Mouse (Mus musculus) retina, embryonic 14.5 days (tissue): ENCODE measurements at regions not wholly inside any gene's neighbourhood (a gene's known extent, or its start where the extent isn't known, plus 50 kb on each side); places are given as distances from the start of the nearest gene placed in this dataset.
A peak's percentile ranks its signal among the peaks of the same experiment; 100 is the strongest.
"Not testable (repeated sequence)": the region's sequence is repeated elsewhere in the genome, so short reads cannot be mapped to it uniquely, and the experiment has no call there.

Source experiments
- DNase-seq: peaks from one replicate; pipeline ENCODE4 v3.0.0-alpha.2; 2015; ENCODE audit warnings: low spot score

- peak; percentile 75 for DNase-seq
Measured at GRCm38 (mm10) chr9:97297538-97297937, 72.2 kb downstream of the Trim42 start.

GRCm38 (mm10) chr9:97295770-97296169 lies 74.0 kb downstream of the Trim42 start:
- peak; percentile 69 for DNase-seq

GRCm38 (mm10) chr9:97291870-97292269 lies 77.9 kb downstream of the Trim42 start:
- DNase-seq, result no peak

GRCm38 (mm10) chr9:97284282-97284802 lies 85.4 kb downstream of the Trim42 start:
- DNase-seq, result no peak

GRCm38 (mm10) chr9:97282090-97282489 lies 87.7 kb downstream of the Trim42 start:
- no peak for DNase-seq

- not testable (repeated sequence) for DNase-seq
Measured at GRCm38 (mm10) chr9:97275449-97275848, 94.3 kb downstream of the Trim42 start.

GRCm38 (mm10) chr9:97273891-97274290 lies 95.9 kb downstream of the Trim42 start:
- DNase-seq, result no peak

GRCm38 (mm10) chr9:97272061-97272460 lies 97.7 kb downstream of the Trim42 start:
- no peak for DNase-seq

GRCm38 (mm10) chr9:97247621-97248020 lies 122.1 kb downstream of the Trim42 start:
- DNase-seq, result no peak

- no peak for DNase-seq
Measured at GRCm38 (mm10) chr9:97226074-97226473, 115.1 kb upstream of the Slc25a36 start.

- no peak for DNase-seq
Measured at GRCm38 (mm10) chr9:97224549-97224948, 113.6 kb upstream of the Slc25a36 start.

- DNase-seq, result peak; percentile 73
Measured at GRCm38 (mm10) chr9:97214806-97215205, 103.8 kb upstream of the Slc25a36 start.

- DNase-seq, result no peak
Measured at GRCm38 (mm10) chr9:97190321-97190860, 79.4 kb upstream of the Slc25a36 start.

GRCm38 (mm10) chr9:97189646-97190045 lies 78.7 kb upstream of the Slc25a36 start:
- no peak for DNase-seq

GRCm38 (mm10) chr9:97188616-97189330 lies 77.8 kb upstream of the Slc25a36 start:
- no peak for DNase-seq

GRCm38 (mm10) chr9:97173230-97173951 lies 62.4 kb upstream of the Slc25a36 start:
- DNase-seq, result no peak

GRCm38 (mm10) chr9:97172075-97172474 lies 61.1 kb upstream of the Slc25a36 start:
- peak; percentile 74 for DNase-seq

- no peak for DNase-seq
Measured at GRCm38 (mm10) chr9:97171484-97171883, 60.5 kb upstream of the Slc25a36 start.

GRCm38 (mm10) chr9:97170836-97171235 lies 59.9 kb upstream of the Slc25a36 start:
- peak; percentile 42 for DNase-seq

- DNase-seq, result peak; percentile 66
Measured at GRCm38 (mm10) chr9:97162465-97162864, 51.5 kb upstream of the Slc25a36 start.
